Mouse (Mus musculus) thymus, adult 2 months (tissue): ENCODE measurements around the gene Gm3099. TPM values are rescaled to one million over a fixed set of nuclear protein-coding genes. Genes with fewer than 3 reads are reported as not detected.
"Not testable (repeated sequence)": the region's sequence is repeated elsewhere in the genome, so short reads cannot be mapped to it uniquely, and the experiment has no call there.

Experiments used
- DNase-seq: peaks from one replicate; pipeline ENCODE4 v3.0.0; 2021
- H3K27ac ChIP-seq: fragments of 200-500 bp; 2 replicates; pipeline ENCODE4 v1.5.1; 2012; ENCODE audit warnings: low read length, control low read depth; ENCODE audit not compliant: control insufficient read depth, insufficient read depth
- H3K27me3 ChIP-seq: fragments of 200-500 bp; 2 replicates; pipeline ENCODE4 v1.6.1; 2012; ENCODE audit warnings: mild to moderate bottlenecking, low read length, moderate library complexity, mixed read lengths; ENCODE audit not compliant: control insufficient read depth, insufficient read depth
- H3K36me3 ChIP-seq: fragments of 200-500 bp; 2 replicates; pipeline ENCODE4 v1.6.1; 2012; ENCODE audit warnings: mild to moderate bottlenecking, low read length, moderate library complexity; ENCODE audit not compliant: control insufficient read depth, insufficient read depth
- H3K4me1 ChIP-seq: fragments of 200-500 bp; replicated peaks from 2 replicates; pipeline ENCODE4 v1.6.1; 2012; ENCODE audit warnings: low read length; ENCODE audit not compliant: control insufficient read depth, insufficient read depth
- H3K4me3 ChIP-seq: fragments of 200-500 bp; 2 replicates; pipeline ENCODE4 v1.5.1; 2012; ENCODE audit warnings: mild to moderate bottlenecking, low read length, control low read depth, moderate library complexity; ENCODE audit not compliant: control insufficient read depth, insufficient read depth
- WGBS: fragments of 180-500 bp; shearing (Covaris S2); methylation state at CpG from one replicate; pipeline ENCODE4 v1.1.7; 2018; 5-methylcytosine and 5-hydroxymethylcytosine counted together
- polyA plus RNA-seq: library from polyadenylated mRNA; depleted of rRNA; stranded (reverse); fragments of >200 nt; gene quantifications from 2 replicates; pipeline ENCODE4 v1.2.3, GENCODE M21; 2012; rRNA removed

Gene Gm3099
- not detected in 2 replicates for polyA plus RNA-seq

DNA sequence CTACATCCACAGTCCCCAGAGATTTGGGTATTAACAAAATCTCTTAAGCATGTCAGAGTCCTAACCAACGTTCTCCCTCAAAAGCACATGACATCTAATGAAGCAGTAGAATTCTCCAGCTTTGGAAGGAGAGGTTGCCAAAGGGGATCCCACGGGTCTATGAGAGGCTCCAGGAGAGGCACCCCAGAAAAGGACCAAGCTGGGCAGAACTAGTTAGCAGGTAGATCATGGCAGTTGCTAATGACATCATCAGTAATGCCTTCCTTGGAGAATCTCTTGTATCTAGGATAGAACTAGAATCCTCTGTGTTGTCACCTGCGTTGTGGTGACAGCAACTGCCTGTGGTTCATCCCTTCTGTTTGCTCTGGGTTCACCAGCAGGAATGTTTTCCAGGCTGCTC, at the start of gene Gm3099:
Gm3099 (plus strand) TSS at position 301 of the 400 bp plus-strand sequence.
- not testable (repeated sequence) for H3K4me1 ChIP-seq
- 87% methylated on average over 2 of the region's 3 CpGs for WGBS

DNA sequence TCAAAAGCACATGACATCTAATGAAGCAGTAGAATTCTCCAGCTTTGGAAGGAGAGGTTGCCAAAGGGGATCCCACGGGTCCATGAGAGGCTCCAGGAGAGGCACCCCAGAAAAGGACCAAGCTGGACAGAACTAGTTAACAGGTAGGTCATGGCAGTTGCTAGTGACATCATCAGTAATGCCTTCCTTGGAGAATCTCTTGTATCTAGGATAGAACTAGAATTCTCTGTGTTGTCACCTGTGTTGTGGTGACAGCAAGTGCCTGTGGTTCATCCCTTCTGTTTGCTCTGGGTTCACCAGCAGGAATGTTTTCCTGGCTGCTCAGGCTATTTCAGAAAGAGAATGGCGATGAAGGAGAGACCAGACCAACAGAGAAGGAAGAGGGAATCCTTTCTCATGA, 34.9 kb upstream of the Gm3099 start, which contains the start of gene Gm3095:
Gm3095 (plus strand) TSS at position 301 of the 400 bp plus-strand sequence.
- not testable (repeated sequence) for H3K4me3 ChIP-seq, H3K4me1 ChIP-seq, DNase-seq, H3K27ac ChIP-seq, H3K27me3 ChIP-seq, H3K36me3 ChIP-seq
- WGBS: no CpG with 5 or more reads among the region's 2 CpGs

More for the DNA sequence above, at the start of gene Gm3099:
- not testable (repeated sequence) for H3K4me3 ChIP-seq, H3K36me3 ChIP-seq, DNase-seq, H3K27me3 ChIP-seq, H3K27ac ChIP-seq

DNA sequence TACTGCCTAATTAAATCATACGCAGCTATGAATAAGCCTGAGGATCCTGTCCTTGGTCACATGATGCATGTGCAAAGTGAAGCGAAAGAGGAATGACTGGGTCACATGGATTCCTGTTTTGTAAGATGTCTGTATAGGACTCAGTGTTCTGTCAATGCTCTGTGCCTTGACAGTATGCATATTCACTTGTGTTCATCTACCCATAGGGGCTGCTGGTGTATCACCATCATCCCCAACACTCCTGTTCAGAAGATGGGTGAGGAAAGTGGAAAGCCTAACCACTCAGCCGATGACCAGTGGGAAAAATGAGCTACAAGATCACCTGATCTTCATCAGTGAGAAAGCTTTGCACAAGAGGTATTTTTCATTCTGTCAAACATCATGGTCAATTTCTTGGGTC, 25.4 kb downstream of the Gm3099 start, which contains the start of gene Gm5796:
Gm5796 (plus strand) TSS at position 301 of the 400 bp plus-strand sequence.
- not testable (repeated sequence) for H3K36me3 ChIP-seq, DNase-seq, H3K4me3 ChIP-seq, H3K27me3 ChIP-seq, H3K27ac ChIP-seq, H3K4me1 ChIP-seq
- WGBS: 80% methylated on average over 1 of the region's 3 CpGs

Other genes with a start within 250 kb of the Gm3099 start
- 0.13 TPM in 1 of 2 replicates, not detected in the other for gene Gm3002, start 188.3 kb upstream of the Gm3099 start, polyA plus RNA-seq
- 0.17 TPM in 1 of 2 replicates, not detected in the other for gene Gm3033, start 152.1 kb upstream of the Gm3099 start, polyA plus RNA-seq
- gene Gm2916, start 114.2 kb upstream of the Gm3099 start, polyA plus RNA-seq: not detected in 2 replicates
- not detected in 2 replicates for gene Gm3029, start 66.6 kb upstream of the Gm3099 start, polyA plus RNA-seq
- 0.28 TPM in 1 of 2 replicates, not detected in the other for gene Gm3095, start 34.8 kb upstream of the Gm3099 start, polyA plus RNA-seq
- 0.09 TPM in 2 replicates for gene Gm5796, start 25.5 kb downstream of the Gm3099 start, polyA plus RNA-seq
- gene Gm3115, start 85.7 kb downstream of the Gm3099 start, polyA plus RNA-seq: not detected in 2 replicates
- gene Gm8108, start 112.1 kb downstream of the Gm3099 start, polyA plus RNA-seq: 0.59 TPM in 1 of 2 replicates, not detected in the other
- gene Gm3127, start 166.6 kb downstream of the Gm3099 start, polyA plus RNA-seq: not detected in 2 replicates
- 0.12 TPM in 1 of 2 replicates, not detected in the other for gene Gm2974, start 184.2 kb downstream of the Gm3099 start, polyA plus RNA-seq